Mouse (Mus musculus) MEL (cell line): ENCODE results near the gene Gm4131.

Experiments
- BHLHE40 ChIP-seq: IDR thresholded peaks from 2 replicates; pipeline ENCODE4 v1.6.1; 2012; ENCODE audit warnings: low read depth, mild to moderate bottlenecking, inconsistent platforms, low read length, improper control_type of control experiment, borderline replicate concordance
- MAZ ChIP-seq: IDR thresholded peaks from 2 replicates; pipeline ENCODE4 v1.6.1; 2012; ENCODE audit warnings: low read depth, mild to moderate bottlenecking, inconsistent platforms, low read length, improper control_type of control experiment
- POLR2A ChIP-seq, 2 experiments: IDR thresholded peaks; 2 replicates each; pipeline ENCODE4 v1.6.1; 2011 to 2012; ENCODE audit warnings: low read length in 2 of 2, mild to moderate bottlenecking in 2 of 2, control low read depth in 1 of 2, improper control_type of control experiment in 1 of 2, low read depth in 1 of 2, moderate library complexity in 1 of 2; ENCODE audit not compliant: control insufficient read depth in 1 of 2, insufficient read depth in 1 of 2, poor library complexity in 1 of 2
- SIN3A ChIP-seq: IDR thresholded peaks from 2 replicates; pipeline ENCODE4 v1.6.1; 2012; ENCODE audit warnings: low read length, improper control_type of control experiment, inconsistent platforms

GRCm38 (mm10) chr14:62454136-62454535, 112.6 kb downstream of the Gm4131 start:
- no peak for TF ChIP-seq BHLHE40
- no peak for TF ChIP-seq POLR2A (IDR thresholded peaks at IDR 0.05; ENCODE audit: control insufficient read depth in 1 of 2, insufficient read depth in 1 of 2, low read depth in 1 of 2, low read length in 2 of 2, poor library complexity in 1 of 2)
- TF ChIP-seq SIN3A = no peak
- no peak for TF ChIP-seq MAZ
